Mouse (Mus musculus): ENCODE data around the gene Zfr2. TPM values are rescaled to one million over a fixed set of nuclear protein-coding genes. Genes with fewer than 3 reads are reported as not detected.

The Zfr2 gene
- polyA plus RNA-seq, 1 experiment, result 0.19 TPM

- Histone ChIP-seq H3ac (ENCODE audit: control insufficient read depth, insufficient read length, low read depth) (peak within 1 kb of the TSS; percentile 95), H3K36me3 (ENCODE audit: control insufficient read depth, insufficient read depth) (no peaks in the 10 kb centered on the region), H3K79me3 (ENCODE audit: low read depth) (peaks cover 36% of the 10 kb centered on the region)
These were observed 59.8 kb downstream of the Zfr2 start, which contains the start of gene Pip5k1c for GRCm38 (mm10) chr10:81292554-81293333. Gene Pip5k1c (plus strand): TSS chr10:81292963.

GRCm38 (mm10) chr10:81293334-81294030, 60.5 kb downstream of the Zfr2 start:
- Histone ChIP-seq H3K4me3 (ENCODE audit: insufficient read depth, poor library complexity, severe bottlenecking) (peak overlapping the region; percentile 66), H3K79me2 (ENCODE audit: control insufficient read depth, insufficient read depth) (peaks cover 55% of the 10 kb centered on the region), H3ac (ENCODE audit: control insufficient read depth, insufficient read length, low read depth) (peak overlapping the region; percentile 95), H3K79me3 (ENCODE audit: low read depth) (peaks cover 43% of the 10 kb centered on the region), H3K36me3 (ENCODE audit: control insufficient read depth, insufficient read depth) (no peaks in the 10 kb centered on the region), H3K27me3 (ENCODE audit: control insufficient read depth, insufficient read depth, insufficient read length) (no peaks in the 10 kb centered on the region)
- no peak for TF ChIP-seq USF1 (IDR thresholded peaks at IDR 0.05; ENCODE audit: low read depth)
- no peak for TF ChIP-seq CEBPB (IDR thresholded peaks at IDR 0.05; ENCODE audit: low read depth)
- TF ChIP-seq CTCF (IDR thresholded peaks at IDR 0.05; ENCODE audit: control insufficient read depth, insufficient read depth, insufficient read length), result no peak
- no peak for TF ChIP-seq MAX (IDR thresholded peaks at IDR 0.05)
- no peak for TF ChIP-seq FOSL1 (IDR thresholded peaks at IDR 0.05; ENCODE audit: insufficient read depth, low read length, poor library complexity, severe bottlenecking)
- TF ChIP-seq MYOG (IDR thresholded peaks at IDR 0.05; ENCODE audit: control insufficient read depth, extremely low read depth, insufficient read length), result no peak
- TF ChIP-seq MYOD1 (IDR thresholded peaks at IDR 0.05; ENCODE audit: control insufficient read depth, insufficient read length, low read depth), result no peak

More at GRCm38 (mm10) chr10:81292554-81293333, 59.8 kb downstream of the Zfr2 start, which contains the start of gene Pip5k1c:
- peak within 1 kb of the TSS; percentile 66 for H3K4me3 ChIP-seq (ENCODE audit: insufficient read depth, poor library complexity, severe bottlenecking)
- H3K27me3 ChIP-seq (ENCODE audit: control insufficient read depth, insufficient read depth, insufficient read length), result no peaks in the 10 kb centered on the region
- TF ChIP-seq MAX (IDR thresholded peaks at IDR 0.05) (peak; percentile 81), FOSL1 (IDR thresholded peaks at IDR 0.05; ENCODE audit: insufficient read depth, low read length, poor library complexity, severe bottlenecking) (no peak), MYOG (IDR thresholded peaks at IDR 0.05; ENCODE audit: control insufficient read depth, extremely low read depth, insufficient read length) (no peak), CTCF (IDR thresholded peaks at IDR 0.05; ENCODE audit: control insufficient read depth, insufficient read depth, insufficient read length) (peak; percentile 84), USF1 (IDR thresholded peaks at IDR 0.05; ENCODE audit: low read depth) (peak; percentile 79)
- peaks cover 48% of the 10 kb centered on the region for H3K79me2 ChIP-seq (ENCODE audit: control insufficient read depth, insufficient read depth)

DNA sequence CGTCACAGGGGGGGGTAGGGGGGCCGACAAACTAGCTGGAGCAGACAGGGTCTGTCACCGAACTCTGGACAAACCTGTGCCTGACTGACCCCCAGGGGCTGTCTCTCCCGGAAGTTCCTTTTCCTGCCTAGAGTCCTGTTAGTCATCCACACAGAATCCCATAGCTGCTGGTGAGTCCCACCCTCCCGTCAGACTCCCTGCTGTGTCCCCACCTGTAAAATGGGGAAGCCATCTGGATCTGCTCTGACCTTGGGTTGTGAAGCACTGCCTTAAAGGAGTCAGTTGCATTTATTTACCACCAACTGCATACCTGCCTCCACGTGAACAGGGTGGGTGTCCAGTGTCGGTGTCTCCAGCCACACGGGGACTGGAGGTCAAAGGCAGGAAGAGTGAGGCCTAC, 61.5 kb downstream of the Zfr2 start:
- Histone ChIP-seq H3ac (ENCODE audit: control insufficient read depth, insufficient read length, low read depth) (no peak overlapping the region), H3K27me3 (ENCODE audit: control insufficient read depth, insufficient read depth, insufficient read length) (no peaks in the 10 kb centered on the region), H3K79me2 (ENCODE audit: control insufficient read depth, insufficient read depth) (peaks cover 65% of the 10 kb centered on the region), H3K36me3 (ENCODE audit: control insufficient read depth, insufficient read depth) (no peaks in the 10 kb centered on the region), H3K4me3 (ENCODE audit: insufficient read depth, poor library complexity, severe bottlenecking) (no peak overlapping the region), H3K79me3 (ENCODE audit: low read depth) (peaks cover 50% of the 10 kb centered on the region)
- TF ChIP-seq FOSL1 (IDR thresholded peaks at IDR 0.05; ENCODE audit: insufficient read depth, low read length, poor library complexity, severe bottlenecking) (no peak), USF1 (IDR thresholded peaks at IDR 0.05; ENCODE audit: low read depth) (no peak), MYOG (IDR thresholded peaks at IDR 0.05; ENCODE audit: control insufficient read depth, extremely low read depth, insufficient read length) (no peak), MAX (IDR thresholded peaks at IDR 0.05) (no peak), CEBPB (IDR thresholded peaks at IDR 0.05; ENCODE audit: low read depth) (no peak), CTCF (IDR thresholded peaks at IDR 0.05; ENCODE audit: control insufficient read depth, insufficient read depth, insufficient read length) (no peak), MYOD1 (IDR thresholded peaks at IDR 0.05; ENCODE audit: control insufficient read depth, insufficient read length, low read depth) (no peak)

- Histone ChIP-seq H3K4me3 (ENCODE audit: insufficient read depth, poor library complexity, severe bottlenecking) (no peak overlapping the region), H3K36me3 (ENCODE audit: control insufficient read depth, insufficient read depth) (no peaks in the 10 kb centered on the region), H3K79me3 (ENCODE audit: low read depth) (peaks cover 50% of the 10 kb centered on the region), H3K27me3 (ENCODE audit: control insufficient read depth, insufficient read depth, insufficient read length) (no peaks in the 10 kb centered on the region), H3ac (ENCODE audit: control insufficient read depth, insufficient read length, low read depth) (no peak overlapping the region), H3K79me2 (ENCODE audit: control insufficient read depth, insufficient read depth) (peaks cover 72% of the 10 kb centered on the region)
- TF ChIP-seq MYOG (IDR thresholded peaks at IDR 0.05; ENCODE audit: control insufficient read depth, extremely low read depth, insufficient read length) (no peak), CTCF (IDR thresholded peaks at IDR 0.05; ENCODE audit: control insufficient read depth, insufficient read depth, insufficient read length) (no peak), MYOD1 (IDR thresholded peaks at IDR 0.05; ENCODE audit: control insufficient read depth, insufficient read length, low read depth) (no peak), CEBPB (IDR thresholded peaks at IDR 0.05; ENCODE audit: low read depth) (no peak), USF1 (IDR thresholded peaks at IDR 0.05; ENCODE audit: low read depth) (no peak), MAX (IDR thresholded peaks at IDR 0.05) (no peak), FOSL1 (IDR thresholded peaks at IDR 0.05; ENCODE audit: insufficient read depth, low read length, poor library complexity, severe bottlenecking) (no peak)
These were observed 62.2 kb downstream of the Zfr2 start for GRCm38 (mm10) chr10:81295185-81295584.

DNA sequence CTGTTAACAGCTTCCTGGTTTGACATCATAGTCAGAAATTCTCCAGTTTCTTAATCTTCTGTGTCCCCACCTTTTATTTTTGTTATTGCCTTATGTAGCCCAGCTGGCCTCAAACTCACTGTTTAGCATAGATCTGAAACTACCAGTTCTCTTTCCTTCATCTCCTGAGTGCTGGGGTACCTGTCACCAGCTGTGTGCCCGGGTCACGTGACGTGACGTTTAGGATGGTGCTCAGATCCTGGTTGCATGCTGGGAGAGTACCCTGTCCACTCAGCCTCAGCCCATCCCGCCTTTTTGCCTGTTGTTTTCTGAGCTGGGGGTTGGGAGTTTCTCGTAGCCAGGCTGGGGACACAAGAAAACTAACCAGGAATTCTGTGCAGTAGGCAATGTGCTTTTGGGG, 64.3 kb downstream of the Zfr2 start:
- H3K4me3 ChIP-seq (ENCODE audit: insufficient read depth, poor library complexity, severe bottlenecking), result no peak overlapping the region
- no peaks in the 10 kb centered on the region for H3K27me3 ChIP-seq (ENCODE audit: control insufficient read depth, insufficient read depth, insufficient read length)
- H3K79me2 ChIP-seq (ENCODE audit: control insufficient read depth, insufficient read depth), result peaks cover 93% of the 10 kb centered on the region
- H3K79me3 ChIP-seq (ENCODE audit: low read depth), result peaks cover 52% of the 10 kb centered on the region
- TF ChIP-seq MYOD1 (IDR thresholded peaks at IDR 0.05; ENCODE audit: control insufficient read depth, insufficient read length, low read depth) (no peak), CEBPB (IDR thresholded peaks at IDR 0.05; ENCODE audit: low read depth) (no peak), MYOG (IDR thresholded peaks at IDR 0.05; ENCODE audit: control insufficient read depth, extremely low read depth, insufficient read length) (no peak), FOSL1 (IDR thresholded peaks at IDR 0.05; ENCODE audit: insufficient read depth, low read length, poor library complexity, severe bottlenecking) (no peak), CTCF (IDR thresholded peaks at IDR 0.05; ENCODE audit: control insufficient read depth, insufficient read depth, insufficient read length) (no peak), USF1 (IDR thresholded peaks at IDR 0.05; ENCODE audit: low read depth) (no peak), MAX (IDR thresholded peaks at IDR 0.05) (no peak)
- H3ac ChIP-seq (ENCODE audit: control insufficient read depth, insufficient read length, low read depth), result no peak overlapping the region
- no peaks in the 10 kb centered on the region for H3K36me3 ChIP-seq (ENCODE audit: control insufficient read depth, insufficient read depth)
